Mouse (Mus musculus) heart, postnatal 0 days (tissue): ENCODE measurements around the gene Upf2. TPM values are rescaled to one million over a fixed set of nuclear protein-coding genes. Genes with fewer than 3 reads are reported as not detected.

ENCODE experiments used
- ATAC-seq: fragments of 200-750 bp; cut with Nextera tagmentation; 2 replicates; pipeline ENCODE4 v1.8.0; 2017; ENCODE audit warnings: low read depth, moderate number of reproducible peaks, moderate library complexity; ENCODE audit not compliant: insufficient read depth
- DNase-seq: peaks from one replicate; pipeline ENCODE4 v3.0.0-alpha.2; 2016; ENCODE audit warnings: low spot score
- H3K27ac ChIP-seq: fragments of 300-500 bp; sonication (generic); 2 replicates; pipeline ENCODE4 v1.5.1; 2014; ENCODE audit warnings: low read depth, mild to moderate bottlenecking
- H3K27me3 ChIP-seq: fragments of 300-500 bp; sonication (generic); 2 replicates; pipeline ENCODE4 v1.6.1; 2014; ENCODE audit warnings: low read length, mixed read lengths; ENCODE audit not compliant: control insufficient read depth, insufficient read depth
- H3K36me3 ChIP-seq: fragments of 300-500 bp; sonication (generic); replicated peaks from 2 replicates; pipeline ENCODE4 v1.6.1; 2014; ENCODE audit warnings: low read length, mixed read lengths; ENCODE audit not compliant: control insufficient read depth, insufficient read depth
- H3K4me1 ChIP-seq: fragments of 300-500 bp; sonication (generic); 2 replicates; pipeline ENCODE4 v1.6.1; 2014; ENCODE audit warnings: antibody characterized with exemption; ENCODE audit not compliant: control insufficient read depth, insufficient read depth
- H3K4me2 ChIP-seq: fragments of 300-500 bp; sonication (generic); 2 replicates; pipeline ENCODE4 v1.6.1; 2014; ENCODE audit warnings: low read depth, mild to moderate bottlenecking, low read length, moderate library complexity
- H3K4me3 ChIP-seq: fragments of 300-500 bp; sonication (generic); 2 replicates; pipeline ENCODE4 v1.5.1; 2014; ENCODE audit warnings: low read depth, low read length
- H3K9ac ChIP-seq: fragments of 300-500 bp; sonication (generic); replicated peaks from 2 replicates; pipeline ENCODE4 v1.6.1; 2014; ENCODE audit warnings: low read depth, low read length, mixed read lengths
- H3K9me3 ChIP-seq: fragments of 300-500 bp; sonication (generic); replicated peaks from 2 replicates; pipeline ENCODE4 v1.6.1; 2016; ENCODE audit warnings: low read length; ENCODE audit not compliant: control insufficient read depth
- CTCF ChIP-seq: IDR thresholded peaks from 2 replicates; pipeline ENCODE4 v1.5.1; 2016; ENCODE audit warnings: antibody characterized with exemption, control low read depth, low read depth
- EP300 ChIP-seq: IDR thresholded peaks from 2 replicates; pipeline ENCODE4 v1.6.1; 2016; ENCODE audit warnings: antibody characterized with exemption, low read depth
- WGBS: fragments of 180-500 bp; shearing (Covaris S2); extraction: QIAGEN DNeasy Blood & Tissue Kit; methylation state at CpG from one replicate; pipeline ENCODE4 v1.1.7; 2014; 5-methylcytosine and 5-hydroxymethylcytosine counted together
- polyA plus RNA-seq: library from polyadenylated mRNA; unstranded; fragments of >200 nt; fragmentation: Nextera tagmentation; extraction: Ambion mirVana; gene quantifications from 2 replicates; pipeline ENCODE4 v1.2.1, GENCODE M21; 2015
- total RNA-seq: library from RNA; depleted of rRNA; stranded (reverse); fragments of >200 nt; gene quantifications from 2 replicates; pipeline ENCODE4 v1.2.3, GENCODE M21; 2014; ENCODE audit warnings: low replicate concordance; rRNA removed

Upf2 gene
- total and polyA plus RNA-seq, 2 experiments from 2014 or later: 3.6 to 5.6 TPM

GRCm38 (mm10) chr2:6098924-6099323, 147.7 kb downstream of the Upf2 start:
- H3K4me3 ChIP-seq: no peak overlapping the region
- peaks cover 7% of the 10 kb centered on the region for H3K36me3 ChIP-seq
- peak; percentile 95 for DNase-seq
- TF ChIP-seq CTCF (no peak), EP300 (0 out of 2 replicates have a peak, but pooled peaks have one; percentile 79)
- 9% methylated on average over 6 of the region's 6 CpGs for WGBS
- no peaks in the 10 kb centered on the region for H3K27me3 ChIP-seq
- peak; percentile 97 for ATAC-seq
- peaks cover 33% of the 10 kb centered on the region for H3K4me1 ChIP-seq
- H3K27ac ChIP-seq: peak overlapping the region; percentile 97
- peak overlapping the region; percentile 46 for H3K9ac ChIP-seq
- H3K9me3 ChIP-seq: no peaks in the 10 kb centered on the region
- 0 out of 2 replicates have a peak overlapping the region, but pooled peaks have one; percentile 6 for H3K4me2 ChIP-seq

GRCm38 (mm10) chr2:6099443-6099842, 148.2 kb downstream of the Upf2 start:
- no peak for DNase-seq

GRCm38 (mm10) chr2:6100027-6100749, 148.9 kb downstream of the Upf2 start:
- Histone ChIP-seq H3K9ac (peak overlapping the region; percentile 55; the same call in 1 of the 2 replicates), H3K4me1 (peaks cover 33% of the 10 kb centered on the region), H3K4me2 (peak overlapping the region; percentile 68), H3K27ac (peak overlapping the region; percentile 97), H3K36me3 (peaks cover 7% of the 10 kb centered on the region), H3K9me3 (no peaks in the 10 kb centered on the region), H3K27me3 (no peaks in the 10 kb centered on the region), H3K4me3 (peak overlapping the region; percentile 39)
- peak; percentile 21 for ATAC-seq
- WGBS: 13% methylated on average over 51 of the region's 51 CpGs
- no peak for DNase-seq
- TF ChIP-seq CTCF: no peak
- no peak for TF ChIP-seq EP300

More at GRCm38 (mm10) chr2:6099443-6099842, 148.2 kb downstream of the Upf2 start:
- Histone ChIP-seq H3K27ac (peak overlapping the region; percentile 97), H3K9me3 (no peaks in the 10 kb centered on the region), H3K9ac (peak overlapping the region; percentile 46), H3K4me2 (0 out of 2 replicates have a peak overlapping the region, but pooled peaks have one; percentile 6), H3K4me1 (peaks cover 33% of the 10 kb centered on the region), H3K4me3 (no peak overlapping the region), H3K27me3 (no peaks in the 10 kb centered on the region), H3K36me3 (peaks cover 7% of the 10 kb centered on the region)
- TF ChIP-seq EP300 (no peak), CTCF (no peak)
- WGBS: 49% methylated on average over 9 of the region's 9 CpGs
- no peak for ATAC-seq

GRCm38 (mm10) chr2:6100755-6101154, 149.5 kb downstream of the Upf2 start:
- ATAC-seq (no peak), DNase-seq (no peak)
- H3K4me1 ChIP-seq: peaks cover 33% of the 10 kb centered on the region
- peak overlapping the region; percentile 97; the same call in 1 of the 2 replicates for H3K27ac ChIP-seq
- H3K9me3 ChIP-seq: no peaks in the 10 kb centered on the region
- H3K27me3 ChIP-seq: no peaks in the 10 kb centered on the region
- H3K4me2 ChIP-seq: peak overlapping the region; percentile 68
- H3K4me3 ChIP-seq: peak overlapping the region; percentile 39
- peaks cover 7% of the 10 kb centered on the region for H3K36me3 ChIP-seq
- 43% methylated on average over 20 of the region's 20 CpGs for WGBS
- peak overlapping the region; percentile 55; the same call in 1 of the 2 replicates for H3K9ac ChIP-seq
- no peak for TF ChIP-seq EP300
- TF ChIP-seq CTCF: no peak

- Histone ChIP-seq H3K4me3 (no peak overlapping the region), H3K4me2 (no peak overlapping the region), H3K4me1 (peaks cover 3% of the 10 kb centered on the region), H3K36me3 (peaks cover 10% of the 10 kb centered on the region), H3K27me3 (no peaks in the 10 kb centered on the region), H3K9me3 (no peaks in the 10 kb centered on the region), H3K9ac (no peak overlapping the region), H3K27ac (no peak overlapping the region)
- no peak for DNase-seq
- no peak for TF ChIP-seq EP300
- no peak for TF ChIP-seq CTCF
- WGBS: 92% methylated on average over 2 of the region's 2 CpGs
- no peak for ATAC-seq
Observed at GRCm38 (mm10) chr2:6105437-6105836, 154.2 kb downstream of the Upf2 start.

Other genes starting within 250 kb of the Upf2 start
- gene Camk1d, start 237.0 kb upstream of the Upf2 start, total RNA-seq: 1.1 and 5.4 TPM in 2 replicates
- gene Camk1d, start 237.0 kb upstream of the Upf2 start, polyA plus RNA-seq: 2.2 and 3.0 TPM in 2 replicates
- gene Nudt5, start 106.5 kb upstream of the Upf2 start, total RNA-seq: 14.1 and 15.7 TPM in 2 replicates
- gene Nudt5, start 106.5 kb upstream of the Upf2 start, polyA plus RNA-seq: 26.8 and 27.1 TPM in 2 replicates
- 42.1 and 52.6 TPM in 2 replicates for gene Cdc123, start 106.3 kb upstream of the Upf2 start, total RNA-seq
- 149 and 161 TPM in 2 replicates for gene Cdc123, start 106.3 kb upstream of the Upf2 start, polyA plus RNA-seq
- gene Gm13199, start 88.5 kb upstream of the Upf2 start, total RNA-seq: 7.1 TPM in 1 of 2 replicates, not detected in the other
- 0.16 and 0.22 TPM in 2 replicates for gene Gm13199, start 88.5 kb upstream of the Upf2 start, polyA plus RNA-seq
- gene Sec61a2, start 56.0 kb upstream of the Upf2 start, total RNA-seq: 36.7 and 37.3 TPM in 2 replicates
- gene Sec61a2, start 56.0 kb upstream of the Upf2 start, polyA plus RNA-seq: 26.4 and 27.8 TPM in 2 replicates
- 1.6 and 2.4 TPM in 2 replicates for gene Dhtkd1, start 8.7 kb upstream of the Upf2 start, total RNA-seq
- gene Dhtkd1, start 8.7 kb upstream of the Upf2 start, polyA plus RNA-seq: 1.2 and 1.3 TPM in 2 replicates
- gene Proser2, start 178.7 kb downstream of the Upf2 start, total RNA-seq: 39.8 and 61.1 TPM in 2 replicates
- 14.7 and 17.9 TPM in 2 replicates for gene Proser2, start 178.7 kb downstream of the Upf2 start, polyA plus RNA-seq